Mouse (Mus musculus) intestine, embryonic 14.5 days (tissue): ENCODE results near the gene Irf4. TPM values are rescaled to one million over a fixed set of nuclear protein-coding genes. Genes with fewer than 3 reads are reported as not detected.

Experiments
- ATAC-seq: fragments of 200-750 bp; cut with Nextera tagmentation; replicated peaks from 2 replicates; pipeline ENCODE4 v1.8.0; 2017; ENCODE audit warnings: low read depth, moderate number of reproducible peaks, moderate TSS enrichment, moderate library complexity; ENCODE audit not compliant: low FRiP score, low TSS enrichment
- DNase-seq: peaks from one replicate; pipeline ENCODE4 v3.0.0-alpha.2; 2018; ENCODE audit warnings: low spot score
- H3K27ac ChIP-seq: fragments of 300-500 bp; sonication (generic); 2 replicates; pipeline ENCODE4 v1.5.1; 2014; ENCODE audit warnings: low read depth, mild to moderate bottlenecking, control low read depth
- H3K27me3 ChIP-seq: fragments of 300-500 bp; sonication (generic); replicated peaks from 2 replicates; pipeline ENCODE4 v1.6.1; 2014; ENCODE audit warnings: low read length, control low read depth; ENCODE audit not compliant: control insufficient read depth, insufficient read depth
- H3K36me3 ChIP-seq: fragments of 300-500 bp; sonication (generic); 2 replicates; pipeline ENCODE4 v1.6.1; 2014; ENCODE audit warnings: low read length, control low read depth; ENCODE audit not compliant: control insufficient read depth, insufficient read depth
- H3K4me1 ChIP-seq: fragments of 300-500 bp; sonication (generic); replicated peaks from 2 replicates; pipeline ENCODE4 v1.6.1; 2014; ENCODE audit warnings: low read length, control low read depth, mixed read lengths; ENCODE audit not compliant: control insufficient read depth, insufficient read depth
- H3K4me2 ChIP-seq: fragments of 300-500 bp; sonication (generic); 2 replicates; pipeline ENCODE4 v1.6.1; 2014; ENCODE audit warnings: low read length
- H3K4me3 ChIP-seq: fragments of 300-500 bp; sonication (generic); 2 replicates; pipeline ENCODE4 v1.5.1; 2014; ENCODE audit warnings: low read depth, low read length, control low read depth, mixed read lengths
- H3K9ac ChIP-seq: fragments of 300-500 bp; sonication (generic); 2 replicates; pipeline ENCODE4 v1.6.1; 2014; ENCODE audit warnings: mild to moderate bottlenecking, low read length
- H3K9me3 ChIP-seq: fragments of 300-500 bp; sonication (generic); 2 replicates; pipeline ENCODE4 v1.6.1; 2016; ENCODE audit warnings: low read length, control low read depth; ENCODE audit not compliant: control insufficient read depth
- WGBS: fragments of 180-500 bp; shearing (Covaris S2); extraction: QIAGEN DNeasy Blood & Tissue Kit; methylation state at CpG from one replicate; pipeline ENCODE4 v1.1.7; 2014; 5-methylcytosine and 5-hydroxymethylcytosine counted together
- polyA plus RNA-seq: library from polyadenylated mRNA; unstranded; fragments of >200 nt; fragmentation: Nextera tagmentation; extraction: Ambion mirVana; gene quantifications from 2 replicates; pipeline ENCODE4 v1.2.1, GENCODE M21; 2014

Irf4 gene
- polyA plus RNA-seq, 1 experiment from 2014 or later, result 0.04 TPM

- WGBS, result 81% methylated on average over 5 of the region's 5 CpGs
- no peaks in the 10 kb centered on the region for H3K4me1 ChIP-seq
Measured at GRCm38 (mm10) chr13:30814256-30814655, 65.2 kb downstream of the Irf4 start.

More at GRCm38 (mm10) chr13:30814256-30814655, 65.2 kb downstream of the Irf4 start:
- no peaks in the 10 kb centered on the region for H3K27me3 ChIP-seq
- no peak overlapping the region for H3K4me2 ChIP-seq
- no peak for DNase-seq
- no peak overlapping the region for H3K27ac ChIP-seq
- no peak overlapping the region for H3K4me3 ChIP-seq
- H3K36me3 ChIP-seq, result peaks cover 17% of the 10 kb centered on the region; the same call in 1 of the 2 replicates
- ATAC-seq, result no peak
- no peaks in the 10 kb centered on the region for H3K9me3 ChIP-seq
- H3K9ac ChIP-seq, result no peak overlapping the region

Other genes starting within 250 kb of the Irf4 start
- 265 and 284 TPM in 2 replicates for gene Uqcrfs1, start 203.9 kb upstream of the Irf4 start, polyA plus RNA-seq
- 20.2 and 21.2 TPM in 2 replicates for gene Dusp22, start 89.2 kb upstream of the Irf4 start, polyA plus RNA-seq
- gene Hus1b, start 198.5 kb downstream of the Irf4 start, polyA plus RNA-seq, result 0.15 TPM in 1 of 2 replicates, not detected in the other
- gene Exoc2, start 224.9 kb downstream of the Irf4 start, polyA plus RNA-seq, result 31.8 and 40.7 TPM in 2 replicates
- gene Gm5447, start 225.0 kb downstream of the Irf4 start, polyA plus RNA-seq, result 0.09 TPM in 1 of 2 replicates, not detected in the other